Mouse (Mus musculus) intestine, embryonic 15.5 days (tissue): Measurements from ENCODE around the gene Zrsr2. TPM values are rescaled to one million over a fixed set of nuclear protein-coding genes. Genes with fewer than 3 reads are reported as not detected.

ENCODE experiments used
- polyA plus RNA-seq: library from polyadenylated mRNA; unstranded; fragments of >200 nt; fragmentation: Nextera tagmentation; extraction: Ambion mirVana; gene quantifications from 2 replicates; pipeline ENCODE4 v1.2.1, GENCODE M21; 2015

The Zrsr2 gene
- polyA plus RNA-seq, 1 experiment from 2014 or later: 56.2 TPM

Other genes with a start within 250 kb of the Zrsr2 start
- gene Rnf138rt1, start 197.3 kb downstream of the Zrsr2 start, polyA plus RNA-seq: 0.14 TPM in 1 of 2 replicates, not detected in the other
- gene Ap1s2, start 49.6 kb downstream of the Zrsr2 start, polyA plus RNA-seq: 19.4 and 24.2 TPM in 2 replicates
- 0.50 and 0.77 TPM in 2 replicates for gene Car5b, start 69.3 kb upstream of the Zrsr2 start, polyA plus RNA-seq
- 23.0 and 25.6 TPM in 2 replicates for gene Siah1b, start 117.8 kb upstream of the Zrsr2 start, polyA plus RNA-seq
- 9.5 and 10.7 TPM in 2 replicates for gene Cltrn, start 130.2 kb upstream of the Zrsr2 start, polyA plus RNA-seq
- 69.3 and 74.3 TPM in 2 replicates for gene Ace2, start 180.7 kb upstream of the Zrsr2 start, polyA plus RNA-seq